Mouse (Mus musculus) MEL (cell line): Measurements from ENCODE around the gene Gcnt2. TPM values are rescaled to one million over a fixed set of nuclear protein-coding genes. Genes with fewer than 3 reads are reported as not detected.

Experiments
- DNase-seq: peaks from one replicate; pipeline ENCODE4 v3.0.0; 2011; ENCODE audit warnings: low read depth, low spot score
- H3K27ac ChIP-seq: 2 replicates; pipeline ENCODE4 v1.5.1; 2012; ENCODE audit warnings: low read depth, mild to moderate bottlenecking, control low read depth, low read length, moderate library complexity; ENCODE audit not compliant: control insufficient read depth
- H3K27me3 ChIP-seq, 2 experiments: fragments of 150-350 bp in 1 of 2; sonication (generic) in 1 of 2; 2 replicates each; pipeline ENCODE4 v1.6.1; 2012; ENCODE audit warnings: low read length in 2 of 2, mild to moderate bottlenecking in 2 of 2, improper control_type of control experiment in 1 of 2, moderate library complexity in 1 of 2; ENCODE audit not compliant: insufficient read depth in 2 of 2, control insufficient read depth in 1 of 2
- H3K36me3 ChIP-seq, 2 experiments: 2 replicates each; pipeline ENCODE4 v1.6.1; 2012 to 2014; ENCODE audit warnings: low read length in 2 of 2, improper control_type of control experiment in 1 of 2, inconsistent platforms in 1 of 2, mild to moderate bottlenecking in 1 of 2; ENCODE audit not compliant: insufficient read depth in 2 of 2, control insufficient read depth in 1 of 2
- H3K4me1 ChIP-seq, 2 experiments: fragments of 150-350 bp in 1 of 2; sonication (generic) in 1 of 2; 2 replicates each; pipeline ENCODE4 v1.6.1; 2012; ENCODE audit warnings: low read length in 2 of 2, improper control_type of control experiment in 1 of 2, mild to moderate bottlenecking in 1 of 2; ENCODE audit not compliant: insufficient read depth in 2 of 2, control insufficient read depth in 1 of 2
- H3K4me3 ChIP-seq, 2 experiments: fragments of 150-350 bp in 1 of 2; sonication (generic) in 1 of 2; 2 replicates each; pipeline ENCODE4 v1.5.1; 2012; ENCODE audit warnings: low read depth in 2 of 2, low read length in 2 of 2, mild to moderate bottlenecking in 2 of 2, moderate library complexity in 2 of 2, control low read depth in 1 of 2, improper control_type of control experiment in 1 of 2; ENCODE audit not compliant: control insufficient read depth in 1 of 2, insufficient read depth in 1 of 2
- H3K79me2 ChIP-seq: 2 replicates; pipeline ENCODE4 v1.6.1; 2012; ENCODE audit warnings: mild to moderate bottlenecking, low read length, moderate library complexity; ENCODE audit not compliant: control insufficient read depth, poor library complexity, insufficient read depth
- H3K9ac ChIP-seq: 2 replicates; pipeline ENCODE4 v1.6.1; 2012; ENCODE audit warnings: low read depth, mild to moderate bottlenecking, control low read depth, low read length, moderate library complexity; ENCODE audit not compliant: control insufficient read depth, poor library complexity, severe bottlenecking
- H3K9me3 ChIP-seq: fragments of 150-350 bp; sonication (generic); replicated peaks from 2 replicates; pipeline ENCODE4 v1.6.1; 2012; ENCODE audit warnings: mild to moderate bottlenecking, low read length, improper control_type of control experiment, moderate library complexity; ENCODE audit not compliant: insufficient read depth
- CHD2 ChIP-seq: IDR thresholded peaks from 2 replicates; pipeline ENCODE4 v1.6.1; 2011; ENCODE audit warnings: low read length, improper control_type of control experiment
- CTCF ChIP-seq, 3 experiments: IDR thresholded peaks in 2 of 3; conservative IDR thresholded peaks in 1 of 3; 2 replicates each; pipeline ENCODE4 v1.5.1; 2011 to 2012; ENCODE audit warnings: low read length in 3 of 3, low read depth in 2 of 3, mild to moderate bottlenecking in 2 of 3, improper control_type of control experiment in 1 of 3, inconsistent platforms in 1 of 3, mixed read lengths in 1 of 3, moderate library complexity in 1 of 3; ENCODE audit not compliant: control insufficient read depth in 1 of 3, insufficient read depth in 1 of 3, poor library complexity in 1 of 3, severe bottlenecking in 1 of 3
- E2F4 ChIP-seq: IDR thresholded peaks from 2 replicates; pipeline ENCODE4 v1.6.1; 2011; ENCODE audit warnings: low read depth, low read length, improper control_type of control experiment, borderline replicate concordance
- ELF1 ChIP-seq: IDR thresholded peaks from 2 replicates; pipeline ENCODE4 v1.6.1; 2014; ENCODE audit warnings: low read depth, mild to moderate bottlenecking, inconsistent platforms, low read length, improper control_type of control experiment, moderate library complexity
- EP300 ChIP-seq, 2 experiments: IDR thresholded peaks; 2 replicates each; pipeline ENCODE4 v1.6.1; 2011; ENCODE audit warnings: improper control_type of control experiment in 2 of 2, low read length in 2 of 2, low read depth in 1 of 2, mild to moderate bottlenecking in 1 of 2
- ETS1 ChIP-seq: IDR thresholded peaks from 2 replicates; pipeline ENCODE4 v1.6.1; 2012; ENCODE audit warnings: low read depth, mild to moderate bottlenecking, inconsistent platforms, low read length, improper control_type of control experiment, moderate library complexity
- GABPA ChIP-seq: IDR thresholded peaks from 2 replicates; pipeline ENCODE4 v1.6.1; 2012; ENCODE audit warnings: low read depth, mild to moderate bottlenecking, inconsistent platforms, low read length, improper control_type of control experiment, moderate library complexity
- GATA1 ChIP-seq: IDR thresholded peaks from 2 replicates; pipeline ENCODE4 v1.6.1; 2011; ENCODE audit warnings: low read depth, low read length, improper control_type of control experiment
- HCFC1 ChIP-seq: IDR thresholded peaks from 2 replicates; pipeline ENCODE4 v1.6.1; 2012; ENCODE audit warnings: low read depth, mild to moderate bottlenecking, inconsistent platforms, low read length, improper control_type of control experiment, moderate library complexity
- JUND ChIP-seq: IDR thresholded peaks from 2 replicates; pipeline ENCODE4 v1.6.1; 2011; ENCODE audit warnings: low read depth, mild to moderate bottlenecking, improper control_type of control experiment, low read length
- KAT2A ChIP-seq: conservative IDR thresholded peaks from 2 replicates; pipeline ENCODE4 v1.6.1; 2012; ENCODE audit warnings: low read depth, low read length, improper control_type of control experiment, inconsistent platforms
- MAFK ChIP-seq: IDR thresholded peaks from 2 replicates; pipeline ENCODE4 v1.6.1; 2011; ENCODE audit warnings: low read depth, mild to moderate bottlenecking, low read length, improper control_type of control experiment, borderline replicate concordance
- MAX ChIP-seq: IDR thresholded peaks from 2 replicates; pipeline ENCODE4 v1.6.1; 2011; ENCODE audit warnings: low read length, improper control_type of control experiment
- MAZ ChIP-seq: IDR thresholded peaks from 2 replicates; pipeline ENCODE4 v1.6.1; 2012; ENCODE audit warnings: low read depth, mild to moderate bottlenecking, inconsistent platforms, low read length, improper control_type of control experiment
- MXI1 ChIP-seq: IDR thresholded peaks from 2 replicates; pipeline ENCODE4 v1.6.1; 2011; ENCODE audit warnings: mild to moderate bottlenecking, low read depth, low read length, improper control_type of control experiment
- MYB ChIP-seq: IDR thresholded peaks from 2 replicates; pipeline ENCODE4 v1.6.1; 2011; ENCODE audit warnings: mild to moderate bottlenecking, low read depth, low read length, improper control_type of control experiment
- MYC ChIP-seq: IDR thresholded peaks from 2 replicates; pipeline ENCODE4 v1.6.1; 2011; ENCODE audit warnings: low read depth, mild to moderate bottlenecking, low read length, improper control_type of control experiment, moderate library complexity
- NELFE ChIP-seq: IDR thresholded peaks from 2 replicates; pipeline ENCODE4 v1.6.1; 2011; ENCODE audit warnings: low read depth, low read length, improper control_type of control experiment
- NRF1 ChIP-seq: IDR thresholded peaks from 2 replicates; pipeline ENCODE4 v1.6.1; 2014; ENCODE audit warnings: low read depth, mild to moderate bottlenecking, inconsistent platforms, low read length, improper control_type of control experiment, moderate library complexity; ENCODE audit not compliant: poor library complexity, insufficient read depth, severe bottlenecking
- POLR2A ChIP-seq, 2 experiments: IDR thresholded peaks; 2 replicates each; pipeline ENCODE4 v1.6.1; 2011 to 2012; ENCODE audit warnings: low read length in 2 of 2, mild to moderate bottlenecking in 2 of 2, control low read depth in 1 of 2, improper control_type of control experiment in 1 of 2, low read depth in 1 of 2, moderate library complexity in 1 of 2; ENCODE audit not compliant: control insufficient read depth in 1 of 2, insufficient read depth in 1 of 2, poor library complexity in 1 of 2
- POLR2AphosphoS2 ChIP-seq: IDR thresholded peaks from 2 replicates; pipeline ENCODE4 v1.6.1; 2011; ENCODE audit warnings: low read length, improper control_type of control experiment
- RCOR1 ChIP-seq: IDR thresholded peaks from 2 replicates; pipeline ENCODE4 v1.6.1; 2012; ENCODE audit warnings: low read depth, mild to moderate bottlenecking, inconsistent platforms, low read length, improper control_type of control experiment
- SIN3A ChIP-seq: IDR thresholded peaks from 2 replicates; pipeline ENCODE4 v1.6.1; 2012; ENCODE audit warnings: low read length, improper control_type of control experiment, inconsistent platforms
- SMC3 ChIP-seq: IDR thresholded peaks from 2 replicates; pipeline ENCODE4 v1.6.1; 2011; ENCODE audit warnings: low read depth, low read length, improper control_type of control experiment
- TBP ChIP-seq: IDR thresholded peaks from 2 replicates; pipeline ENCODE4 v1.8.0; 2011; ENCODE audit warnings: low read depth, low read length, improper control_type of control experiment
- TCF12 ChIP-seq: IDR thresholded peaks from 2 replicates; pipeline ENCODE4 v1.6.1; 2014; ENCODE audit warnings: low read depth, mild to moderate bottlenecking, inconsistent platforms, low read length, improper control_type of control experiment, moderate library complexity
- USF1 ChIP-seq: IDR thresholded peaks from 2 replicates; pipeline ENCODE4 v1.6.1; 2014; ENCODE audit warnings: low read depth, mild to moderate bottlenecking, inconsistent platforms, low read length, improper control_type of control experiment, moderate library complexity
- USF2 ChIP-seq, 2 experiments: IDR thresholded peaks; 2 replicates each; pipeline ENCODE4 v1.6.1; 2011 to 2012; ENCODE audit warnings: improper control_type of control experiment in 2 of 2, low read length in 2 of 2, borderline replicate concordance in 1 of 2, inconsistent platforms in 1 of 2, low read depth in 1 of 2, mild to moderate bottlenecking in 1 of 2; ENCODE audit not compliant: insufficient read depth in 1 of 2
- ZKSCAN1 ChIP-seq: IDR thresholded peaks from 2 replicates; pipeline ENCODE4 v1.6.1; 2012; ENCODE audit warnings: low read depth, mild to moderate bottlenecking, inconsistent platforms, low read length, improper control_type of control experiment, moderate library complexity
- ZMIZ1 ChIP-seq: IDR thresholded peaks from 2 replicates; pipeline ENCODE4 v1.6.1; 2012; ENCODE audit warnings: low read depth, mild to moderate bottlenecking, inconsistent platforms, low read length, improper control_type of control experiment, moderate library complexity
- ZNF384 ChIP-seq: IDR thresholded peaks from 2 replicates; pipeline ENCODE4 v1.6.1; 2012; ENCODE audit warnings: low read depth, mild to moderate bottlenecking, inconsistent platforms, low read length, improper control_type of control experiment
- polyA plus RNA-seq, 2 experiments: library from polyadenylated mRNA; stranded (reverse) in 1 of 2; unstranded in 1 of 2; fragments of >175 nt in 1 of 2; fragments of >200 nt in 1 of 2; gene quantifications; 2 replicates each; pipeline versions ENCODE4 v1.2.1 to v1.2.4; 2012; ENCODE audit warnings: low replicate concordance in 2 of 2, low read depth in 1 of 2; ENCODE audit not compliant: insufficient read length in 2 of 2, insufficient read depth in 1 of 2, missing spikeins in 1 of 2
- total RNA-seq: library from RNA; depleted of rRNA; stranded (reverse); fragments of 300-350 nt; gene quantifications from 2 replicates; pipeline ENCODE4 v1.2.3, GENCODE M21; 2012

Gcnt2 gene
- total and polyA plus RNA-seq, 3 experiments: 0.03 to 0.04 TPM; not detected in 1

- Histone ChIP-seq H3K27me3 (no peaks in the 10 kb centered on the region), H3K9me3 (no peaks in the 10 kb centered on the region), H3K79me2 (no peaks in the 10 kb centered on the region), H3K27ac (peak overlapping the region; percentile 49), H3K36me3 (peaks cover 0 to 5% of the 10 kb centered on the region in 2 experiments; a peak in 2 of 4 replicates), H3K9ac (peak overlapping the region; percentile 49), H3K4me1 (peaks cover 0 to 2% of the 10 kb centered on the region in 2 experiments; a peak in 2 of 4 replicates), H3K4me3 (peak overlapping the region; percentile 54 to 55)
- peak; percentile 69 for DNase-seq
- no peak for TF ChIP-seq ZKSCAN1
- no peak for TF ChIP-seq MYB
- TF ChIP-seq RCOR1: peak; percentile 63
- peak; percentile 88 for TF ChIP-seq SIN3A
- TF ChIP-seq SMC3: no peak
- no peak for TF ChIP-seq TBP
- TF ChIP-seq HCFC1: peak; percentile 39; the same call in 1 of the 2 replicates
- TF ChIP-seq MAX: no peak
- TF ChIP-seq CHD2: no peak
- no peak for TF ChIP-seq USF1
- peak; percentile 99 for TF ChIP-seq ETS1
- peak; percentile 100 for TF ChIP-seq JUND
- TF ChIP-seq KAT2A: no peak
- TF ChIP-seq TCF12: peak; percentile 64
- peak; percentile 74; the same call in 1 of the 2 replicates for TF ChIP-seq MYC
- TF ChIP-seq ELF1: no peak
- no peak for TF ChIP-seq CTCF (IDR thresholded peaks at IDR 0.05 in 2 of 3, conservative IDR thresholded peaks at IDR 0.05 in 1 of 3; ENCODE audit: control insufficient read depth in 1 of 3, insufficient read depth in 1 of 3, low read depth in 2 of 3, low read length in 3 of 3, poor library complexity in 1 of 3, severe bottlenecking in 1 of 3)
- TF ChIP-seq MXI1: peak; percentile 53; the same call in 1 of the 2 replicates
- peak; percentile 69 to 85 for TF ChIP-seq EP300 (IDR thresholded peaks at IDR 0.05; ENCODE audit: low read depth in 1 of 2, low read length in 2 of 2)
- no peak for TF ChIP-seq ZNF384
- TF ChIP-seq POLR2A (IDR thresholded peaks at IDR 0.05; ENCODE audit: control insufficient read depth in 1 of 2, insufficient read depth in 1 of 2, low read depth in 1 of 2, low read length in 2 of 2, poor library complexity in 1 of 2): no peak
- no peak for TF ChIP-seq USF2 (IDR thresholded peaks at IDR 0.05; ENCODE audit: borderline replicate concordance in 1 of 2, insufficient read depth in 1 of 2, low read depth in 1 of 2, low read length in 2 of 2)
- TF ChIP-seq NRF1: no peak
- peak; percentile 85 for TF ChIP-seq GATA1
- no peak for TF ChIP-seq POLR2AphosphoS2
- no peak for TF ChIP-seq NELFE
- TF ChIP-seq ZMIZ1: no peak
- no peak for TF ChIP-seq MAFK
- no peak for TF ChIP-seq MAZ
- no peak for TF ChIP-seq GABPA
- TF ChIP-seq E2F4: no peak
Observed at GRCm38 (mm10) chr13:40994487-40995263, 135.1 kb downstream of the Gcnt2 start.
